In genomic region chr6:37415034-37415433, GRCm38 (mm10) we compare ENCODE assay signal across 8 mouse cellular contexts. TPM values are rescaled to one million over a fixed set of nuclear protein-coding genes. Genes with fewer than 3 reads are reported as not detected.
DNase-seq lines count a peak whose midpoint lies in the region; ATAC-seq and TF ChIP-seq lines count a peak whose summit lies in the region.

No protein-coding gene starts in this region.

- H3K4me3 ChIP-seq in heart, embryonic 13.5 days = no peak overlapping the region
- no peak overlapping the region for H3K4me3 ChIP-seq in limb, embryonic 10.5 days
- no peak overlapping the region for H3K4me3 ChIP-seq in stomach, postnatal 0 days (ENCODE audit: low read depth, low read length)
- H3K4me3 ChIP-seq in liver, embryonic 12.5 days = no peak overlapping the region
- H3K4me3 ChIP-seq in forebrain, embryonic 10.5 days = no peak overlapping the region

- no peaks in the 10 kb centered on the region for H3K27me3 ChIP-seq in heart, embryonic 13.5 days (replicated peaks)
- no peaks in the 10 kb centered on the region for H3K27me3 ChIP-seq in limb, embryonic 10.5 days (ENCODE audit: low read depth, poor library complexity, severe bottlenecking)
- no peaks in the 10 kb centered on the region for H3K27me3 ChIP-seq in stomach, postnatal 0 days (ENCODE audit: control insufficient read depth, insufficient read depth, low read length)
- no peaks in the 10 kb centered on the region; the same call in 1 of the 2 replicates for H3K27me3 ChIP-seq in liver, embryonic 12.5 days (replicated peaks)
- no peaks in the 10 kb centered on the region for H3K27me3 ChIP-seq in forebrain, embryonic 10.5 days (ENCODE audit: poor library complexity, severe bottlenecking)

- H3K9ac ChIP-seq in heart, embryonic 13.5 days = peak overlapping the region; percentile 70
- H3K9ac ChIP-seq in stomach, postnatal 0 days (ENCODE audit: low read length) = no peak overlapping the region
- no peak overlapping the region for H3K9ac ChIP-seq in liver, embryonic 12.5 days

- H3K9me3 ChIP-seq in heart, embryonic 13.5 days = no peaks in the 10 kb centered on the region
- H3K9me3 ChIP-seq in limb, embryonic 10.5 days (replicated peaks) = no peaks in the 10 kb centered on the region
- no peaks in the 10 kb centered on the region for H3K9me3 ChIP-seq in stomach, postnatal 0 days (ENCODE audit: control insufficient read depth, low read length)
- no peaks in the 10 kb centered on the region for H3K9me3 ChIP-seq in liver, embryonic 12.5 days (replicated peaks)
- no peaks in the 10 kb centered on the region for H3K9me3 ChIP-seq in forebrain, embryonic 10.5 days

- TF ChIP-seq EP300 in stomach, postnatal 0 days (optimal IDR thresholded peaks at IDR 0.05) = no peak

- DNase-seq in ovary, postnatal 36 days (ENCODE audit: low spot score) = peak; percentile 44
- no peak for DNase-seq in ovary, postnatal 10 days (ENCODE audit: low spot score)
- DNase-seq in limb, embryonic 10.5 days (ENCODE audit: low spot score) = peak; percentile 55
- peak; percentile 60 for DNase-seq in stomach, postnatal 0 days (ENCODE audit: low spot score)
- no peak for DNase-seq in layer of hippocampus, postnatal 36 days
- no peak for DNase-seq in forebrain, embryonic 10.5 days (ENCODE audit: extremely low spot score, low spot score)

- H3K27ac ChIP-seq in heart, embryonic 13.5 days (replicated peaks) = peak overlapping the region; percentile 98
- peak overlapping the region; percentile 73 for H3K27ac ChIP-seq in limb, embryonic 10.5 days
- H3K27ac ChIP-seq in stomach, postnatal 0 days (replicated peaks) = peak overlapping the region; percentile 35; the same call in 1 of the 2 replicates
- no peak overlapping the region for H3K27ac ChIP-seq in liver, embryonic 12.5 days
- no peak overlapping the region for H3K27ac ChIP-seq in forebrain, embryonic 10.5 days

- ATAC-seq in heart, embryonic 13.5 days (ENCODE audit: extremely low read depth, insufficient number of reproducible peaks, low FRiP score, low TSS enrichment) = peak; percentile 65; the same call in 1 of the 2 replicates
- ATAC-seq in stomach, postnatal 0 days (ENCODE audit: low FRiP score, low TSS enrichment) = peak; percentile 72
- ATAC-seq in liver, embryonic 12.5 days = no peak

- H3K4me1 ChIP-seq in heart, embryonic 13.5 days = peaks cover 94% of the 10 kb centered on the region
- H3K4me1 ChIP-seq in limb, embryonic 10.5 days = peaks cover 30% of the 10 kb centered on the region
- peaks cover 9% of the 10 kb centered on the region for H3K4me1 ChIP-seq in stomach, postnatal 0 days (replicated peaks; ENCODE audit: control insufficient read depth, insufficient read depth)
- H3K4me1 ChIP-seq in liver, embryonic 12.5 days = peaks cover 28% of the 10 kb centered on the region
- peaks cover 12% of the 10 kb centered on the region for H3K4me1 ChIP-seq in forebrain, embryonic 10.5 days

- peak overlapping the region; percentile 35 for H3K4me2 ChIP-seq in heart, embryonic 13.5 days
- H3K4me2 ChIP-seq in stomach, postnatal 0 days (replicated peaks; ENCODE audit: low read depth) = no peak overlapping the region
- H3K4me2 ChIP-seq in liver, embryonic 12.5 days = no peak overlapping the region

- no peak for TF ChIP-seq CTCF in stomach, postnatal 0 days (IDR thresholded peaks at IDR 0.05; ENCODE audit: low read depth)

- WGBS in heart, embryonic 13.5 days = 15% methylated on average over 7 of the region's 7 CpGs
- 36% methylated on average over 7 of the region's 7 CpGs for WGBS in limb, embryonic 10.5 days
- 23% methylated on average over 7 of the region's 7 CpGs for WGBS in stomach, postnatal 0 days
- WGBS in liver, embryonic 12.5 days (ENCODE audit: insufficient replicate concordance) = 65% methylated on average over 7 of the region's 7 CpGs
- 63% methylated on average over 7 of the region's 7 CpGs for WGBS in forebrain, embryonic 10.5 days

- H3K36me3 ChIP-seq in heart, embryonic 13.5 days = peaks cover 32% of the 10 kb centered on the region
- H3K36me3 ChIP-seq in limb, embryonic 10.5 days = 0 out of 2 replicates have a peak, but pooled peaks cover 12% of the 10 kb centered on the region
- H3K36me3 ChIP-seq in stomach, postnatal 0 days (ENCODE audit: control insufficient read depth, insufficient read depth, low read length) = no peaks in the 10 kb centered on the region
- H3K36me3 ChIP-seq in liver, embryonic 12.5 days = no peaks in the 10 kb centered on the region; the same call in 1 of the 2 replicates
- no peaks in the 10 kb centered on the region for H3K36me3 ChIP-seq in forebrain, embryonic 10.5 days (replicated peaks)

RNA-seq across cellular contexts. Expression of gene Creb3l2, which starts 26.9 kb away (rescaled TPM):
- polyA plus RNA-seq in heart, embryonic 13.5 days (2015; fragmentation: Nextera tagmentation; extraction: Ambion mirVana) = 29.9 and 30.1 TPM in 2 replicates
- polyA plus RNA-seq in limb, embryonic 10.5 days (2016; fragmentation: Nextera tagmentation; extraction: Ambion mirVana) = 9.6 and 17.2 TPM in 2 replicates
- polyA plus RNA-seq in stomach, postnatal 0 days (2015; fragmentation: Nextera tagmentation; extraction: Ambion mirVana) = 8.3 and 8.5 TPM in 2 replicates
- 10 to 100 TPM; 10.7 to 11.5 TPM for total RNA-seq in layer of hippocampus, postnatal 36 days (2021)
- polyA plus RNA-seq in liver, embryonic 12.5 days (2016; fragmentation: Nextera tagmentation; extraction: Ambion mirVana) = 5.0 and 5.1 TPM in 2 replicates
- 5.2 and 5.9 TPM in 2 replicates for polyA plus RNA-seq in forebrain, embryonic 10.5 days (2016; fragmentation: Nextera tagmentation; extraction: Ambion mirVana)

Comparison
In these comparisons a context has a peak if more than half of its experiments do, and no peak if none do; other contexts are left out.
1. DNase-seq: peak in ovary, postnatal 36 days (single experiment), limb, embryonic 10.5 days (single experiment) and stomach, postnatal 0 days (single experiment); none in ovary, postnatal 10 days (single experiment), layer of hippocampus, postnatal 36 days (0 of 2) and forebrain, embryonic 10.5 days (single experiment).
2. H3K27ac ChIP-seq: peak in heart, embryonic 13.5 days (single experiment), limb, embryonic 10.5 days (single experiment) and stomach, postnatal 0 days (single experiment); none in liver, embryonic 12.5 days (single experiment) and forebrain, embryonic 10.5 days (single experiment).